8 mouse cellular contexts compared by ENCODE assay signal in genomic region chr2:154549886-154550189, GRCm38 (mm10). TPM values are rescaled to one million over a fixed set of nuclear protein-coding genes. Genes with fewer than 3 reads are reported as not detected.
A peak's percentile ranks its signal among the peaks of the same experiment; 100 is the strongest.
DNase-seq lines count a peak whose midpoint lies in the region; ATAC-seq and TF ChIP-seq lines count a peak whose summit lies in the region.

No protein-coding gene starts in this region.

- TF ChIP-seq CTCF in C2C12 (IDR thresholded peaks at IDR 0.05; ENCODE audit: control insufficient read depth, insufficient read depth, insufficient read length), result peak; percentile 35
- peak; percentile 8; the same call in 1 of the 2 replicates for TF ChIP-seq CTCF in liver, embryonic 14.5 days (IDR thresholded peaks at IDR 0.05; ENCODE audit: low read depth)

- no peaks in the 10 kb centered on the region for H3K79me2 ChIP-seq in C2C12 (ENCODE audit: control insufficient read depth, insufficient read depth)

- no peak overlapping the region for H3ac ChIP-seq in C2C12 (ENCODE audit: control insufficient read depth, insufficient read length, low read depth)

- H3K4me2 ChIP-seq in heart, embryonic 11.5 days, result peak overlapping the region; percentile 82
- H3K4me2 ChIP-seq in forebrain, embryonic 16.5 days (ENCODE audit: low read length), result peak overlapping the region; percentile 74
- peak overlapping the region; percentile 68 for H3K4me2 ChIP-seq in liver, embryonic 14.5 days (ENCODE audit: low read depth)

- no peak for ATAC-seq in heart, embryonic 11.5 days (replicated peaks; ENCODE audit: insufficient number of reproducible peaks, low FRiP score, low TSS enrichment)
- ATAC-seq in forebrain, embryonic 16.5 days, result no peak
- ATAC-seq in liver, embryonic 14.5 days (ENCODE audit: insufficient read depth), result no peak

- no peaks in the 10 kb centered on the region for H3K79me3 ChIP-seq in C2C12 (ENCODE audit: low read depth)

- DNase-seq in heart, adult 9 months (ENCODE audit: low spot score in 2 of 2), result no peak
- DNase-seq in liver, embryonic 14.5 days (ENCODE audit: low read depth in 3 of 3, low spot score in 3 of 3), result no peak
- no peak for DNase-seq in frontal cortex, postnatal 25 days (ENCODE audit: low spot score in 2 of 2)
- no peak for DNase-seq in urinary bladder, postnatal 25 days (ENCODE audit: low spot score)
- no peak for DNase-seq in layer of hippocampus, adult 11-12 months (ENCODE audit: low spot score)

- peaks cover 12% of the 10 kb centered on the region; the same call in 1 of the 2 replicates for H3K4me1 ChIP-seq in heart, embryonic 11.5 days (ENCODE audit: control insufficient read depth, insufficient read depth, low read length)
- H3K4me1 ChIP-seq in forebrain, embryonic 16.5 days (replicated peaks; ENCODE audit: control insufficient read depth, insufficient read depth, low read length), result peaks cover 31% of the 10 kb centered on the region
- peaks cover 2 to 3% of the 10 kb centered on the region in 2 experiments; a peak in 1 of 4 replicates for H3K4me1 ChIP-seq in liver, embryonic 14.5 days (replicated peaks; ENCODE audit: control insufficient read depth in 2 of 2, insufficient read depth in 2 of 2, low read length in 1 of 2)

- no peaks in the 10 kb centered on the region for H3K9me3 ChIP-seq in heart, embryonic 11.5 days (replicated peaks; ENCODE audit: control insufficient read depth, low read length)
- no peaks in the 10 kb centered on the region for H3K9me3 ChIP-seq in forebrain, embryonic 16.5 days (ENCODE audit: control insufficient read depth, low read length)
- H3K9me3 ChIP-seq in liver, embryonic 14.5 days (ENCODE audit: control insufficient read depth, low read length), result no peaks in the 10 kb centered on the region

- peaks cover 28% of the 10 kb centered on the region for H3K27me3 ChIP-seq in heart, embryonic 11.5 days (ENCODE audit: control insufficient read depth, insufficient read depth, low read length)
- H3K27me3 ChIP-seq in C2C12 (ENCODE audit: control insufficient read depth, insufficient read depth, insufficient read length), result no peaks in the 10 kb centered on the region
- no peaks in the 10 kb centered on the region; the same call in 1 of the 2 replicates for H3K27me3 ChIP-seq in forebrain, embryonic 16.5 days (replicated peaks; ENCODE audit: control insufficient read depth, insufficient read depth, low read length)
- peaks cover 27% of the 10 kb centered on the region for H3K27me3 ChIP-seq in liver, embryonic 14.5 days (ENCODE audit: control insufficient read depth, insufficient read depth, low read length)

- H3K9ac ChIP-seq in heart, embryonic 11.5 days (ENCODE audit: low read depth, low read length), result no peak overlapping the region
- H3K9ac ChIP-seq in forebrain, embryonic 16.5 days (replicated peaks; ENCODE audit: low read depth, low read length), result peak overlapping the region; percentile 55; the same call in 1 of the 2 replicates
- H3K9ac ChIP-seq in liver, embryonic 14.5 days (replicated peaks), result no peak overlapping the region

- no peaks in the 10 kb centered on the region for H3K36me3 ChIP-seq in heart, embryonic 11.5 days (ENCODE audit: control insufficient read depth, insufficient read depth, low read length)
- no peaks in the 10 kb centered on the region for H3K36me3 ChIP-seq in C2C12 (ENCODE audit: control insufficient read depth, insufficient read depth)
- H3K36me3 ChIP-seq in forebrain, embryonic 16.5 days (ENCODE audit: control insufficient read depth, insufficient read depth), result no peaks in the 10 kb centered on the region
- H3K36me3 ChIP-seq in liver, embryonic 14.5 days (replicated peaks; ENCODE audit: control insufficient read depth, insufficient read depth, low read depth), result no peaks in the 10 kb centered on the region

- H3K27ac ChIP-seq in heart, embryonic 11.5 days (ENCODE audit: low read depth, low read length), result no peak overlapping the region
- H3K27ac ChIP-seq in forebrain, embryonic 16.5 days (ENCODE audit: low read length), result no peak overlapping the region
- no peak overlapping the region for H3K27ac ChIP-seq in liver, embryonic 14.5 days

- H3K4me3 ChIP-seq in heart, embryonic 11.5 days (ENCODE audit: low read depth, low read length), result peak overlapping the region; percentile 42
- H3K4me3 ChIP-seq in C2C12 (ENCODE audit: insufficient read depth, poor library complexity, severe bottlenecking), result no peak overlapping the region
- peak overlapping the region; percentile 38 for H3K4me3 ChIP-seq in forebrain, embryonic 16.5 days (replicated peaks; ENCODE audit: low read length)
- no peak overlapping the region for H3K4me3 ChIP-seq in liver, embryonic 14.5 days (ENCODE audit: insufficient read depth in 1 of 2, low read depth in 2 of 2, low read length in 2 of 2)

- WGBS in heart, embryonic 11.5 days (ENCODE audit: insufficient replicate concordance), result 14% methylated on average over 20 of the region's 20 CpGs
- WGBS in forebrain, embryonic 16.5 days, result 14% methylated on average over 20 of the region's 20 CpGs
- WGBS in liver, embryonic 14.5 days (ENCODE audit: insufficient replicate concordance), result 14% methylated on average over 20 of the region's 20 CpGs

- TF ChIP-seq EP300 in liver, embryonic 14.5 days (IDR thresholded peaks at IDR 0.05; ENCODE audit: low read depth), result no peak

TF ChIP-seq in C2C12, 6 proteins besides CTCF, POLR2A, EP300 and RAD21:
- TF ChIP-seq FOSL1 (IDR thresholded peaks at IDR 0.05; ENCODE audit: insufficient read depth, low read length, poor library complexity, severe bottlenecking), result no peak
- no peak for TF ChIP-seq USF1 (IDR thresholded peaks at IDR 0.05; ENCODE audit: low read depth)
- TF ChIP-seq MAX (IDR thresholded peaks at IDR 0.05), result no peak
- TF ChIP-seq MYOG (IDR thresholded peaks at IDR 0.05; ENCODE audit: control insufficient read depth, extremely low read depth, insufficient read length), result no peak
- TF ChIP-seq MYOD1 (IDR thresholded peaks at IDR 0.05; ENCODE audit: control insufficient read depth, insufficient read length, low read depth), result no peak
- TF ChIP-seq CEBPB (IDR thresholded peaks at IDR 0.05; ENCODE audit: low read depth), result no peak

RNA-seq across cellular contexts. Expression of gene Actl10, which starts 1.7 kb away (rescaled TPM):
- polyA plus RNA-seq in heart, embryonic 11.5 days (2014; fragmentation: Nextera tagmentation; extraction: Ambion mirVana), result not detected in 2 replicates
- polyA plus RNA-seq in C2C12 (2012; fragmentation: generic; extraction: Trizol), result 0.33 TPM
- 0.37 and 0.86 TPM in 2 replicates for polyA plus RNA-seq in forebrain, embryonic 16.5 days (2015; fragmentation: Nextera tagmentation; extraction: Ambion mirVana)
- 0.05 TPM in 1 of 2 replicates, not detected in the other for polyA plus RNA-seq in liver, embryonic 14.5 days (2012; rRNA removed)
- polyA plus RNA-seq in liver, embryonic 14.5 days (2014; fragmentation: Nextera tagmentation; extraction: Ambion mirVana), result not detected in 2 replicates

RNA-seq across cellular contexts. Expression of gene 1700003F12Rik, which starts 3.0 kb away (rescaled TPM):
- polyA plus RNA-seq in heart, embryonic 11.5 days (2014; fragmentation: Nextera tagmentation; extraction: Ambion mirVana), result 0.89 and 1.4 TPM in 2 replicates
- 6.8 TPM for polyA plus RNA-seq in C2C12 (2012; fragmentation: generic; extraction: Trizol)
- 1.9 and 2.9 TPM in 2 replicates for polyA plus RNA-seq in forebrain, embryonic 16.5 days (2015; fragmentation: Nextera tagmentation; extraction: Ambion mirVana)
- 1.3 TPM in 2 replicates for polyA plus RNA-seq in liver, embryonic 14.5 days (2012; rRNA removed)
- 0.90 and 1.1 TPM in 2 replicates for polyA plus RNA-seq in liver, embryonic 14.5 days (2014; fragmentation: Nextera tagmentation; extraction: Ambion mirVana)

RNA-seq across cellular contexts. Expression of gene Necab3, which starts 8.9 kb away (rescaled TPM):
- 1.2 and 1.4 TPM in 2 replicates for polyA plus RNA-seq in heart, embryonic 11.5 days (2014; fragmentation: Nextera tagmentation; extraction: Ambion mirVana)
- polyA plus RNA-seq in C2C12 (2012; fragmentation: generic; extraction: Trizol), result 0.46 TPM
- 22.0 and 27.1 TPM in 2 replicates for polyA plus RNA-seq in forebrain, embryonic 16.5 days (2015; fragmentation: Nextera tagmentation; extraction: Ambion mirVana)
- 0.80 and 1.7 TPM in 2 replicates for polyA plus RNA-seq in liver, embryonic 14.5 days (2012; rRNA removed)
- 0.87 and 0.96 TPM in 2 replicates for polyA plus RNA-seq in liver, embryonic 14.5 days (2014; fragmentation: Nextera tagmentation; extraction: Ambion mirVana)

RNA-seq across cellular contexts. Expression of gene E2f1, which starts 19.9 kb away (rescaled TPM):
- polyA plus RNA-seq in heart, embryonic 11.5 days (2014; fragmentation: Nextera tagmentation; extraction: Ambion mirVana), result 6.5 and 7.8 TPM in 2 replicates
- polyA plus RNA-seq in C2C12 (2012; fragmentation: generic; extraction: Trizol), result 33.3 TPM
- 10.8 and 12.1 TPM in 2 replicates for polyA plus RNA-seq in forebrain, embryonic 16.5 days (2015; fragmentation: Nextera tagmentation; extraction: Ambion mirVana)
- polyA plus RNA-seq in liver, embryonic 14.5 days (2012; rRNA removed), result 26.2 and 26.4 TPM in 2 replicates
- 6.0 and 7.6 TPM in 2 replicates for polyA plus RNA-seq in liver, embryonic 14.5 days (2014; fragmentation: Nextera tagmentation; extraction: Ambion mirVana)

RNA-seq across cellular contexts. Expression of gene Pxmp4, which starts 53.7 kb away (rescaled TPM):
- 21.4 and 23.5 TPM in 2 replicates for polyA plus RNA-seq in heart, embryonic 11.5 days (2014; fragmentation: Nextera tagmentation; extraction: Ambion mirVana)
- polyA plus RNA-seq in C2C12 (2012; fragmentation: generic; extraction: Trizol), result 6.4 TPM
- polyA plus RNA-seq in forebrain, embryonic 16.5 days (2015; fragmentation: Nextera tagmentation; extraction: Ambion mirVana), result 12.0 and 14.8 TPM in 2 replicates
- 18.7 and 27.6 TPM in 2 replicates for polyA plus RNA-seq in liver, embryonic 14.5 days (2012; rRNA removed)
- 30.2 and 35.4 TPM in 2 replicates for polyA plus RNA-seq in liver, embryonic 14.5 days (2014; fragmentation: Nextera tagmentation; extraction: Ambion mirVana)

Comparison
In these comparisons a context has a peak if more than half of its experiments do, and no peak if none do; other contexts are left out.
1. H3K4me3 ChIP-seq: peak in heart, embryonic 11.5 days (single experiment) and forebrain, embryonic 16.5 days (single experiment); none in C2C12 (single experiment) and liver, embryonic 14.5 days (0 of 2).
2. Peak in every context shown above with its lines, with median percentiles within 50 percentile points of each other: H3K4me2 ChIP-seq.